Mouse (Mus musculus) heart, postnatal 0 days (tissue): ENCODE measurements around the gene Gpr18.

Source experiments
- CTCF ChIP-seq: IDR thresholded peaks from 2 replicates; pipeline ENCODE4 v1.5.1; 2016; ENCODE audit warnings: antibody characterized with exemption, control low read depth, low read depth
- EP300 ChIP-seq: IDR thresholded peaks from 2 replicates; pipeline ENCODE4 v1.6.1; 2016; ENCODE audit warnings: antibody characterized with exemption, low read depth

DNA sequence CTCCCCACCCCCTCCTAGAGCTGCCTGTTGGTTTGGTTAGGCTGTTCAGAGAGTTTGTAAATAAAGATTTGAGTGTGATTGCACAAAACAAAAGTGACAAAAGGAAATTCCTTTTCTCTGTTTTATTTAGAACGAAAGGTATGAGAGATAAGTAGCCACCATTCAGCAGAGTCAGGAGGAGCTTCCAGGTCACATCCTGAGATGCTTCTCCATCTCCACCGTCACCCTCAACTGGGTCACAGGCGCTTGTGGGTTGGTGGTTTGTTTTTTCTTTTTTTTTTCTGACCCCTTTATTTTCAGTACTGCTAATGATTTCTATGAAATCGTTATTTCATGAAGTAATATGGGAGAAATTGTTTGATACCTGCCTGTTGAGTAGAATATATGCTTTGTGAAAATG is 20.8 kb upstream of the Gpr18 start:
- TF ChIP-seq CTCF (no peak), EP300 (no peak)
